Mouse (Mus musculus): ENCODE data around the gene Gm17428. TPM values are rescaled to one million over a fixed set of nuclear protein-coding genes. Genes with fewer than 3 reads are reported as not detected.

Gene Gm17428
- total and polyA plus RNA-seq, 3 experiments: not detected

- Histone ChIP-seq H3K9me3 (replicated peaks; ENCODE audit: low read length) (peaks cover 2% of the 10 kb centered on the region), H3K27ac (ENCODE audit: insufficient read depth, low read depth) (no peak overlapping the region), H3K4me2 (ENCODE audit: insufficient read depth, low read depth, poor library complexity, severe bottlenecking) (peak overlapping the region; percentile 62; the same call in 1 of the 2 replicates), H3K9ac (ENCODE audit: insufficient read depth, low read depth) (no peak overlapping the region), H3K36me3 (replicated peaks in 1 of 2; ENCODE audit: control insufficient read depth in 1 of 2, insufficient read depth in 1 of 2, low read length in 1 of 2) (no peaks in the 10 kb centered on the region), H3K79me2 (replicated peaks; ENCODE audit: control insufficient read depth, extremely low read depth, insufficient read depth, poor library complexity, severe bottlenecking) (no peaks in the 10 kb centered on the region), H3K27me3 (replicated peaks) (peaks cover 43% of the 10 kb centered on the region), H3K4me1 (ENCODE audit: control insufficient read depth in 1 of 2, insufficient read depth in 2 of 2) (peaks cover 9 to 24% of the 10 kb centered on the region in 2 experiments), H3K4me3 (replicated peaks in 1 of 3; ENCODE audit: low read depth in 2 of 3, low read length in 2 of 3, poor library complexity in 1 of 3) (peak overlapping the region in 1 of 3 experiments; percentile 17)
- TF ChIP-seq E2F4 (IDR thresholded peaks at IDR 0.05; ENCODE audit: insufficient replicate concordance, low read depth, low read length): no peak
- TF ChIP-seq NELFE (IDR thresholded peaks at IDR 0.05; ENCODE audit: low read depth, low read length): 0 out of 2 replicates have a peak, but pooled peaks have one; percentile 13
- TF ChIP-seq POLR2AphosphoS2 (IDR thresholded peaks at IDR 0.05; ENCODE audit: low read depth, low read length): no peak
- TF ChIP-seq ETS1 (conservative IDR thresholded peaks at IDR 0.05; ENCODE audit: low read depth, low read length): no peak
- no peak for TF ChIP-seq MEF2A (IDR thresholded peaks at IDR 0.05; ENCODE audit: borderline replicate concordance, low read depth, low read length)
- TF ChIP-seq ZKSCAN1 (IDR thresholded peaks at IDR 0.05; ENCODE audit: borderline replicate concordance, low read depth, low read length): no peak
- peak; percentile 55; the same call in 1 of the 2 replicates for TF ChIP-seq MAX (IDR thresholded peaks at IDR 0.05; ENCODE audit: low read length)
- no peak for TF ChIP-seq JUN (IDR thresholded peaks at IDR 0.05; ENCODE audit: insufficient read depth, low read depth, low read length)
- no peak for TF ChIP-seq ELF1 (IDR thresholded peaks at IDR 0.05; ENCODE audit: low read depth, low read length)
- no peak for TF ChIP-seq USF1 (IDR thresholded peaks at IDR 0.05; ENCODE audit: low read depth, low read length)
- TF ChIP-seq UBTF (IDR thresholded peaks at IDR 0.05; ENCODE audit: low read depth, low read length): no peak
- peak; percentile 56; the same call in 1 of the 2 replicates for TF ChIP-seq CHD2 (IDR thresholded peaks at IDR 0.05; ENCODE audit: low read length)
- no peak for TF ChIP-seq GABPA (IDR thresholded peaks at IDR 0.05; ENCODE audit: insufficient replicate concordance, low read depth, low read length)
- no peak for TF ChIP-seq MXI1 (IDR thresholded peaks at IDR 0.05; ENCODE audit: low read depth, low read length)
- no peak for TF ChIP-seq ZNF384 (IDR thresholded peaks at IDR 0.05; ENCODE audit: low read depth, low read length)
- no peak for TF ChIP-seq BHLHE40 (IDR thresholded peaks at IDR 0.05; ENCODE audit: low read depth, low read length)
- TF ChIP-seq PAX5 (IDR thresholded peaks at IDR 0.05; ENCODE audit: low read length): no peak
- no peak for TF ChIP-seq CTCF (conservative IDR thresholded peaks at IDR 0.05 in 1 of 2, IDR thresholded peaks at IDR 0.05 in 1 of 2; ENCODE audit: low read depth in 2 of 2, low read length in 2 of 2)
- TF ChIP-seq NRF1 (IDR thresholded peaks at IDR 0.05; ENCODE audit: low read depth, low read length): 0 out of 2 replicates have a peak, but pooled peaks have one; percentile 22
- TF ChIP-seq MAZ (IDR thresholded peaks at IDR 0.05; ENCODE audit: low read depth, low read length): no peak
- peak; percentile 31; the same call in 1 of the 2 replicates for TF ChIP-seq IRF4 (IDR thresholded peaks at IDR 0.05; ENCODE audit: low read depth, low read length)
- no peak for TF ChIP-seq CHD1 (IDR thresholded peaks at IDR 0.05; ENCODE audit: low read depth, low read length)
- no peak for TF ChIP-seq TBP (conservative IDR thresholded peaks at IDR 0.05; ENCODE audit: low read depth, low read length)
- peak; percentile 21; the same call in 1 of the 2 replicates for TF ChIP-seq TCF12 (IDR thresholded peaks at IDR 0.05; ENCODE audit: low read depth, low read length)
- TF ChIP-seq MYC (IDR thresholded peaks at IDR 0.05; ENCODE audit: low read depth, low read length): no peak
- TF ChIP-seq USF2 (conservative IDR thresholded peaks at IDR 0.05; ENCODE audit: low read depth, low read length): no peak
- no peak for TF ChIP-seq JUND (conservative IDR thresholded peaks at IDR 0.05; ENCODE audit: low read depth, low read length)
- dilution Hi-C loops (cut with MboI; ENCODE audit: extremely low pct_ligation_motif_present, extremely low pct_unique_long_range_greater_than_20kb, low sequenced_read_pairs) (no loop called here), in situ Hi-C loops (cut with MboI; ENCODE audit: low pct_ligation_motif_present, low pct_unique_long_range_greater_than_20kb, low sequenced_read_pairs) (loop anchor here (5.0 kb wide), 1 partner anchor 37 kb away; no protein-coding TSS in a partner anchor)
- peak; percentile 86 for DNase-seq (ENCODE audit: extremely low read depth)
Measured at GRCm38 (mm10) chr14:54960769-54961168, 16.0 kb upstream of the Gm17428 start.

Data from CH12.LX (cell line).